Mouse (Mus musculus) thymus, adult 2 months (tissue): Measurements from ENCODE around the gene Olfr524. TPM values are rescaled to one million over a fixed set of nuclear protein-coding genes. Genes with fewer than 3 reads are reported as not detected.

ENCODE experiments used
- DNase-seq: peaks from one replicate; pipeline ENCODE4 v3.0.0; 2021
- H3K27ac ChIP-seq: fragments of 200-500 bp; 2 replicates; pipeline ENCODE4 v1.5.1; 2012; ENCODE audit warnings: low read length, control low read depth; ENCODE audit not compliant: control insufficient read depth, insufficient read depth
- H3K27me3 ChIP-seq: fragments of 200-500 bp; 2 replicates; pipeline ENCODE4 v1.6.1; 2012; ENCODE audit warnings: mild to moderate bottlenecking, low read length, moderate library complexity, mixed read lengths; ENCODE audit not compliant: control insufficient read depth, insufficient read depth
- H3K36me3 ChIP-seq: fragments of 200-500 bp; 2 replicates; pipeline ENCODE4 v1.6.1; 2012; ENCODE audit warnings: mild to moderate bottlenecking, low read length, moderate library complexity; ENCODE audit not compliant: control insufficient read depth, insufficient read depth
- H3K4me1 ChIP-seq: fragments of 200-500 bp; replicated peaks from 2 replicates; pipeline ENCODE4 v1.6.1; 2012; ENCODE audit warnings: low read length; ENCODE audit not compliant: control insufficient read depth, insufficient read depth
- H3K4me3 ChIP-seq: fragments of 200-500 bp; 2 replicates; pipeline ENCODE4 v1.5.1; 2012; ENCODE audit warnings: mild to moderate bottlenecking, low read length, control low read depth, moderate library complexity; ENCODE audit not compliant: control insufficient read depth, insufficient read depth
- CTCF ChIP-seq: fragments of 200-500 bp; IDR thresholded peaks from 2 replicates; pipeline ENCODE4 v1.5.1; 2012; ENCODE audit warnings: mild to moderate bottlenecking, control low read depth, low read length, moderate library complexity, borderline replicate concordance; ENCODE audit not compliant: control insufficient read depth, poor library complexity, insufficient read depth; ENCODE audit errors: extremely low read depth
- POLR2A ChIP-seq: fragments of 200-500 bp; IDR thresholded peaks from 2 replicates; pipeline ENCODE4 v1.6.1; 2012; ENCODE audit warnings: mild to moderate bottlenecking, low read length, control low read depth, moderate library complexity; ENCODE audit not compliant: control insufficient read depth, poor library complexity, insufficient read depth; ENCODE audit errors: extremely low read depth
- WGBS: fragments of 180-500 bp; shearing (Covaris S2); methylation state at CpG from one replicate; pipeline ENCODE4 v1.1.7; 2018; 5-methylcytosine and 5-hydroxymethylcytosine counted together
- polyA plus RNA-seq: library from polyadenylated mRNA; depleted of rRNA; stranded (reverse); fragments of >200 nt; gene quantifications from 2 replicates; pipeline ENCODE4 v1.2.3, GENCODE M21; 2012

Olfr524 gene
- polyA plus RNA-seq, 1 experiment, result 2.6 TPM

- Histone ChIP-seq H3K36me3 (no peaks in the 10 kb centered on the region), H3K4me3 (no peak overlapping the region), H3K27ac (no peak overlapping the region), H3K27me3 (no peaks in the 10 kb centered on the region), H3K4me1 (peaks cover 20% of the 10 kb centered on the region)
- TF ChIP-seq POLR2A (no peak), CTCF (no peak)
- no peak for DNase-seq
- 91% methylated on average over 4 of the region's 4 CpGs for WGBS
These were observed 4.7 kb downstream of the Olfr524 start for GRCm38 (mm10) chr7:140201090-140201489.

GRCm38 (mm10) chr7:140196002-140196401, 9.8 kb downstream of the Olfr524 start:
- H3K27ac ChIP-seq, result no peak overlapping the region
- H3K27me3 ChIP-seq, result no peaks in the 10 kb centered on the region
- 52% methylated on average over 8 of the region's 8 CpGs for WGBS
- TF ChIP-seq CTCF (no peak), POLR2A (no peak)
- H3K36me3 ChIP-seq, result no peaks in the 10 kb centered on the region
- no peak overlapping the region for H3K4me3 ChIP-seq
- no peak for DNase-seq
- H3K4me1 ChIP-seq, result peaks cover 14% of the 10 kb centered on the region

GRCm38 (mm10) chr7:140194031-140194430, 11.7 kb downstream of the Olfr524 start:
- Histone ChIP-seq H3K27me3 (no peaks in the 10 kb centered on the region), H3K27ac (no peak overlapping the region), H3K4me3 (no peak overlapping the region), H3K4me1 (peaks cover 14% of the 10 kb centered on the region), H3K36me3 (no peaks in the 10 kb centered on the region)
- WGBS, result 71% methylated on average over 4 of the region's 4 CpGs
- no peak for DNase-seq
- TF ChIP-seq POLR2A (no peak), CTCF (no peak)

- WGBS, result 4% methylated on average over 2 of the region's 2 CpGs
- no peak for DNase-seq
- Histone ChIP-seq H3K36me3 (no peaks in the 10 kb centered on the region), H3K27me3 (no peaks in the 10 kb centered on the region), H3K27ac (peak overlapping the region; percentile 46; the same call in 1 of the 2 replicates), H3K4me3 (no peak overlapping the region), H3K4me1 (peaks cover 14% of the 10 kb centered on the region)
- no peak for TF ChIP-seq POLR2A
- no peak for TF ChIP-seq CTCF
These were observed 12.9 kb downstream of the Olfr524 start for GRCm38 (mm10) chr7:140192851-140193250.

- no peaks in the 10 kb centered on the region for H3K27me3 ChIP-seq
- H3K4me3 ChIP-seq, result no peak overlapping the region
- peaks cover 14% of the 10 kb centered on the region for H3K4me1 ChIP-seq
- no peak for DNase-seq
- no peaks in the 10 kb centered on the region for H3K36me3 ChIP-seq
- peak overlapping the region; percentile 46; the same call in 1 of the 2 replicates for H3K27ac ChIP-seq
- WGBS, result 17% methylated on average over 2 of the region's 2 CpGs
- TF ChIP-seq CTCF, result no peak
- no peak for TF ChIP-seq POLR2A
These were observed 13.3 kb downstream of the Olfr524 start for GRCm38 (mm10) chr7:140192445-140192844.

GRCm38 (mm10) chr7:140190435-140190834, 15.3 kb downstream of the Olfr524 start:
- no peak for TF ChIP-seq CTCF
- no peak for TF ChIP-seq POLR2A
- Histone ChIP-seq H3K27me3 (no peaks in the 10 kb centered on the region), H3K27ac (no peak overlapping the region), H3K4me3 (no peak overlapping the region), H3K4me1 (peaks cover 11% of the 10 kb centered on the region), H3K36me3 (no peaks in the 10 kb centered on the region)
- WGBS, result 91% methylated on average over 1 of the region's 1 CpGs
- DNase-seq, result no peak

GRCm38 (mm10) chr7:140188391-140189328, 17.1 kb downstream of the Olfr524 start:
- no peak for DNase-seq
- peaks cover 9% of the 10 kb centered on the region for H3K4me1 ChIP-seq
- WGBS, result 58% methylated on average over 4 of the region's 4 CpGs
- no peaks in the 10 kb centered on the region for H3K27me3 ChIP-seq
- TF ChIP-seq CTCF, result no peak
- TF ChIP-seq POLR2A, result no peak
- H3K36me3 ChIP-seq, result no peaks in the 10 kb centered on the region
- no peak overlapping the region for H3K4me3 ChIP-seq
- H3K27ac ChIP-seq, result no peak overlapping the region
